Mouse (Mus musculus) cerebellum, adult 9-11 months (tissue): ENCODE measurements around the gene Slc16a4.

Experiments used
- DNase-seq: peaks from one replicate; pipeline ENCODE4 v3.0.0; 2022

Slc16a4 gene

DNA sequence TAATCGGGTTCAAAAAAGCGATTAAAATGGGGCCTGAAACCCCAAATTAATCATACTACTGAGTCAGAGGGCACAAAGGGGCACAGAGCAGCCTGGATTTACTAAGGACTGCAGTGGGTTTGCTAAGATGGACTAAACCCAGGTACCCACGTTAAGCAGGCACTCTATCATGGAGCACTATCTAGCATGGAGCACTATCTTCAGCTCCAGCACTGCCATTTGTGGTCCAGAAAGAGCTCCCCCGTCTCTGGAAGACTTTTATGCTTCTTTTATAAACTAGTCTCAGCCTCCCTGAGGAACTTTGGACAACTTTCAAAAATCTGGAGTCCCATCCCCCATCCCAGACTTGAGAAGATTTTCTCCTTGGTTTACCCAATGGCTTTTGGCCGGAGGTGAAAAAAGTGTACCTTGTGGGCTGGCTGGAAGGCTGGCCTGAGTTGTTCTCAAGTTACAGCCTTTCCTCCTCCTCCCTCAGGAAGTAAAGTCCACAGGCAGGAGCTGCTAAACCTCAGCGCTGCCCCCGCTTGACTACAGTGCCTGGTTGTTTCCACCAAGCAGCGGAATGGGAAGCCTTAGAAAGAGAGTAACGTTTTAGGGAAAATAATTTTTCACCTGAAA is at the start of gene Slc16a4:
Gene Slc16a4 (plus strand): TSS at position 467 of the 618 bp plus-strand sequence.
- no peak for DNase-seq

DNA sequence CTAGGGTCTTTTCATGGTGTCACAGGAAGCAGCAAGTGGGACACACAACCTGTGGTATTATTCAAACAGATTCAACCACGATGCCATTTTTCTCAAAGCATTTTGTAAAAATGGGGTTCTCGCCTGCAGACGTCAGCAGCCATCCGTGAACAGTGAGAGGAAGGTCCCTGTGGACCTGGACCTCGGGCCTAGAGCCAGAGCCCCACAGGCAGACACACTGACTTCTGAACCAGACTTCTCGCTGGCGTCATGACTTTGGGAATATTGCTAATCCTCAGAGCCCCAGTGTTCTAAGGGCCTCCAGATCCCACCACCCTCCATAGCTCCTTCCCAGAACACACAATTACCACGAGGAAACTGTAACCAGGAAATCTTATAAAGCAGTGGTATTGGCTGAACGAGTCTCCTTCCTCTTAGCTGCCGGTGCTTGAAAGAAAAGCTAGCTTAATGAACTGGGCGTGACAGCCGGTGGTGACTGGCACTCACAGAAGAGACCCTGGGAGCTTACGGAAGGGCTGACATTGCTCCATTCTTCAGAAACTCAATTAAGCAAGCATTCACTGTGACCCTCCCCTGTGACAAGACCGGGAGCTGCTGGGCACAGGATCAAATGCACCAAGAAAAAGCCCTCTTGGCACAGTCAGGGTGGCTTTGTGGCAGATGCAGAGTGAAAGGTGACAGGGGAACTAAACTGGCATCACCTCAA is 49.5 kb upstream of the Slc16a4 start:
- DNase-seq, result no peak

DNA sequence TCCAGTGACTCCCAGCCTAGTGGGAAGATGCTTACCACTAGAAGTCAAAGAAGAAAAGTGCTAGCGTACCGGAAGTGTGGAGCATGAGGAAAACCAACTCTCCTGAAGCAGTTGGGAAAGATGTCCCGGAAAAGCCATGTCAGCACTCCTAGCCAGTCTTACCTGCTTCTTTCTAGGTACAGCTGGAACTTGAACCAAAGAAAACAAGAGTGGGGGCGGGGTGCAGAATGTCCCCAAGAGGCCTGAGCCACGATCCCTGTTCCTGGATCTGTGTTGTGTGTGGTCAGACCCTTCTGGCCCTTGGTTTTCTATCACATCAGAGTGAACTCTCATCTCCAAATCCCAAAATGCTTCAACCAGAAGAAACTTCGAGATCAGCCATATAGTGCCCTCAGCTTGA is 44.2 kb upstream of the Slc16a4 start:
- DNase-seq, result no peak

DNA sequence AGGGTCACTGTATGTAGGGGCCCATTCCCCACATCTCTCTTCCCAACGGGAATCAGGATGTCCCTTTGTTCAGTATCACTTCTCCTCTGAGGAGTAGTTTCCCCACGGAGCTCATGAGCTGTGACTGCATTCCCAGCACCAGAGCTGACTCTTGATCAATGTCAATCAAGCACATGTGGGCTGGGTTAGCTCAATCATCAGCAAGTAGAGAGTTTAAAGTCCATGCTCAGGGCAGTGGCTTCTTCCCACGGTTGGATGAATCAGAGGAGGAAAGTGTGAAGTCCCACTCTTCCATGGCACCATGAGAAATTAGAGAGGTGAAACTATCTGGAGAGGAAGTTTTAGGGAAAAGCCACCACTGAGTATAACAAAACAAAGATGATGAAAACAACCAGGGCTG is 42.0 kb upstream of the Slc16a4 start:
- no peak for DNase-seq

DNA sequence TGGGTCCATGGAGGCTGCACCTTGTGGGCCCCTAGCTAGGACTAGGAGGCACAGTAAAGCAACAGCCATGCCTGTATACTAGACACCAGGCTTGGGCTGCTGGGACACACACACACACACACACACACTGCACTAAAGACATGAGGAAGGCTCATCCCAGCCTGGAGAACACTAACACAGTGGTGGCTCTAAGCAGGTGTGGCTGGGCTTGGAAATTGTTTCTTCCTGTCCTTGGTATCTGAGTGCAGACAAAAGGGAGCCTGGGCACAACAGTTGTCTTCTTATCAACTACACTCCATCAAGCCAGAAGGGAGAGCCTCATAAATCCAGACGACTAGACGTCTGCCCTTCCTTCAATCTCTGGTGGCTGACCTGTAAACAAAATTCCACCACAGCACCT is 40.7 kb upstream of the Slc16a4 start:
- no peak for DNase-seq

DNA sequence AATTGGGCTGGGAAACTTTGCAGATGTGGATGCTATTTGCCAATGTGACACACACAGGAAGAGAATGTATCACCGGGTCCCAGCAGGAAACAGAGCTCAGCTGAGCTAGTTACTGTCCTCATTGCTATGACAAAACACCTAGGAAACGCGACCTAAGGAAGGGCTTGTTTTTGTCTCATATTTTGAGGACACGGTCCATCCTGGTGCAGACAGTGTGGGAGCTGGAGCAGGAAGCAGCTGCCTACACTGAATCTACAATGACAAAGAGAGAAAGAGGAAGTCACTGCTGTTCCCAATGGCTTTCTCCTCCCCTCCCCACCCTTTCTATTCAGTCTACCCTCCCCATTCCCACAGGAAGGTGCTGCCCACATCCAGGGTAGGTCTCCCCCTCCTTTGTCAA is 39.0 kb upstream of the Slc16a4 start:
- no peak for DNase-seq

DNA sequence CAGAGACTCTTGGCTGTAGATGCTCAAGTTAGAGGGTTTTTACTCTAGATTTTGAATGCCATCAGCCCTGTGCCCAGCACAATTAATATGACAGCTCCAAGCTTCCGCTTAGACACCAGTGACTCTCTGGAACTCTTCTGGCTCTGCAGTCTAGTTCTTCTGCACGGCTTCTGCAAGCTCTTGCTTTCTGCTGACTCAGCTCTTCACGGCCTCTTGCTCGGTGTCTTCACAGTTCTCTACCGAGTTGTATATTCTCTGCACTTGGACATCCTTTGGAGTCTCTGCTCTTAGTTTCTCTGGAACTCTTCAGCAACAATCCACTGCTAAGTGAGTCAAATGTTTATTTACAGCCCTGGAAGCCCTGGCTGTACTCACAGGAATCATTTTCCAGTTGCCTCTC is 37.1 kb upstream of the Slc16a4 start:
- no peak for DNase-seq

DNA sequence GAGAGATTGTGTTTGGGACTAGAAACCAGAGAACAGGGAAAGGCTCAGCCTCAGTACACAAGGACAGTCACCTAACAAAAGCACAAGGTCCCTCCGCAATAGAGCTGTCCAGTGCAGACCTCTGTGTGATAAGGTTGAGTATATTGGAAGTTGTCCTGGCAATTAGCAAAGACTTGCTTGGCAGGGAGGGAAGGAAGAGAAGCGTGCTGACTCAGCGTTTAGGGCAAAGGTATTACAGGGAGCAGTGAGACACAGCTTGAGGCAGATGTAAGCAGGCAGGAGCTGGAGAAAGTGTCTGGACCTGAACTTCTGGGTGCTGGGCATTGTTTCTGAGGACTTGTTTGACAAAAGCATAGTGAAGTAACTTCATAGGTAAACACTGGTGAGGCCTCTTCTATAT is 35.0 kb upstream of the Slc16a4 start:
- no peak for DNase-seq

DNA sequence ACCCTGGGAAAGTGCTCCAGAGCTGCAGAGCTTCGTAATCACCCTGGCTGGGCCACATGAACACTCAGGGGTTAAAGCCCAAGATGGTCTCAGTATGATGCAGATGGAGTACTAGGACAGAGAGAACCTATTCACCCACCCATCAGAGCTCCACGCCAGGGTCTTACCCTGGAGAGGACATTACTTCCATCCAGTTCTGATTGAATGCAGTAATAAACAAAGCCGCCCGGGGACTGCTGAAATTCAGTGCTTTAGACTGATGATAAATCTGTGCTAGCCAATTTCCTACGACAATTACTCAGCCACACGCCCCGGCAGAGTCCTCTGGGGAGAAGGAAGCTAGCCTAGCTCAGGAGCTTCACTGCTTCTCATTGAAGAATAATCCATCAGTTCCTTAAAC is 34.3 kb upstream of the Slc16a4 start:
- no peak for DNase-seq

DNA sequence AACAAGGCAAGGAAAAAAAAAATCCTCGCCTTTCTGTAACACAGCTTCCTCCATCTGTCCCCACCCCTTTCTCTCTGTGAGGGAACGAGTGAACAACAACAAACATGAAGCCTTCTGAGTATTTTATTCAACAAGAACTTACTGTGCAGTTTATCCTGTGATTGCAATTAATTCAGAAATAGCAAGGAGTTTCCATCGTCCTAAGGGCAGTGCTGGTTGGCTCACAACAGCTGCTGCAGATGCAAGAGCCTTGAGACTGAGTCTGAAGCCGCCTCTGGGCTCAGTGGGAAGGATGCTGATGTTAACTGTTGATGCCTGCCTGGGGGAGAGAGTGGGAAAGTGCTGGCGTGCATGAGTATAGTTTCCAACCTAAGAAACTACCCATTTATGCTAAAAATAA is 33.1 kb upstream of the Slc16a4 start:
- no peak for DNase-seq

DNA sequence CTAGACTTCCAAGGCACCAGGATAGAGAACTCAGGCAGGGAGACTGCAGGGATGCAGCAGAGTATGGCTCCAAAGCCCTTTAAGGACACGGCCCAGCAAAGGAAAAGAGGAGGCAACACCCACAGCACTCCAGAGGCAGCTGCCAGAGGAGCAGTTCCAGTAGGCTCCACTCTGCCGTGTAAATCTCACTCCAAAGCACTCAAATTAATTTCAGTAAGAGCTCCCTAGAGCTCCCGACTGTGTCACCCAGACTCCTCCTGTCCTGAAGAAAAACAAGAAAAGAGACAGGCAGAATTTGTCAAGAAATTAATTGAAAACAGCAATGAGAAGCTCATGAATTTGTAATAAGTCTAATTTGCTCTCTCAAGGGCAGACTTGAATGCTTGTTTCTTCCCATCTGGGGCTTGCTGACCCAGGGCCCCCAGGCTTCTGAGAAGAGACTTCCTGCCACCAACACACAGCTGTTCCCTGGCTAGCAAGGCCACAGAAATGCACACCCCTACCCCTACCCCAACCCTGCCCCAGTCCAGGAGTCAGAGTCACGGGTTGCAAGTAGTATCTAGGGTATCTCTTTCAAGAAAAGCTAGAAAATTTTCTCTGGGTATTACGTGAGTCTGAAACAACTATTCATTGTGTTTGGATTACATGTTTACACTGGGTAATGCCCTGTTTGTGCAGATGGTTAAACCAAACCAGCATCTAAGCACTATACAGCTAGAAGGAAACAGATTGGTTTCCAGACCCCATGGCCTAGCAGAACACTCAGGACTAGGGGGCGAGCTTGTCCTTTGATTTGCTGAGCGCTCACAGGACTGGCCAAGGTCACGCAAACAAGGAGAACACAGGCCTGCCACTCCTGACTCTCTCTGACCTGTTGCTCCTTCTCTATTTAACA is 29.8 kb upstream of the Slc16a4 start:
- no peak for DNase-seq

DNA sequence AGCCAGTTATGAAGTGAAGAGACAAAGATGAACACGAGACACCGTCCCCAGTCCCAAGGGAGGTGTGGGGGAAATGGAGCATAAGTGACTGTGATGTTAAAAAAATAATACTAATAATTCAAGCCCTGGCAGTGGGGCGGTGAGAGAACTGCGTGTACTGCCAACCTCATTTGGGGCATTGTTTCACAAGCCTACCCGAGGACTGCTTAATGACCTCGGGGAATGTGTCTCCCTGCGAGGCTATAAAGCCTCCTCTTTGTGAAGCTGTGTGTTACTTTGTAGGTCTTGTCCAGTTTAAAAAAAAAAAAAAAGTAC is 29.2 kb upstream of the Slc16a4 start:
- DNase-seq, result no peak

DNA sequence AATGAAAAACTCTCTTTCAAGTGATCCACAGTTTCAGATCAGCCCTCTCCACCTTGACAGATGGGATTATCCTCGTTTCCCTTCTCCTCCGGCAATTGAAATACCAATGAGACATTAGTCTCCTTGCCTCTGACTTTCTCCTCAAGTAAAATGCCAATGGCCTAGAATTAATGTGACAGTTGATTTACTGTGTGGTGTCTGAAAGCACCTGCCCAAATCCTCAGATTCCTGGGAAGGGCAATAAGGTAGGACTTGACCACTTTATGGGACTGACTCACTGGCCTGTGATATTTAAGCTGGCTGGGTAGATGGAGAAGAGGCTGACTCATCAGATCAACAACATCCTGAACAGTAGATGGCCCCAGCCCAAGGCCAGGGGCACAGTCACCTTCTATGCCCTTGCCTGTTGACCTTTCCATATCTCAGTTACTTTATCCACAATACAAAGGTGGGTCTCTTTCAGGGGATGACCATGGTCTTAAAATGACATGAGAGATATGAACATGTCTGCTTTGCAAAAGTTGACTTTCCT is 24.1 kb upstream of the Slc16a4 start:
- DNase-seq, result no peak

DNA sequence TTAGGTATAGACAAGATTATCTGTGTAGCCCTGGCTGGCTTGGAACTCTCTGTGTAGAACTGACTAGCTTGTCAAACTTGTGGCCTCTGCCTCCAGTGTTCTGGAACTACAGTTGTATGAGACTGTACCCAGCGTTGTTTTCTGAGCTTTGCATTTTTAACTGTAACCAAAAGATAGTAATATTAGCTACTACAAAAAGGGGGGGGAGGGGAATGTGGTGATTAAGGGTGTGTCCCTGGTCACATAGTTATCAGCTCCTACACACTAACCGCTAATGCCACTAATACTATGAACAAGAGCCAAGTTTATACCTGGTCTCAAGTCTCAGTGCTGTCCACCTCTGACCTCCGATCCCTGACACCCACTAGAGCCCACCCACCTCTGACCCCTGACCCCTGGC is 18.6 kb upstream of the Slc16a4 start:
- DNase-seq, result no peak

DNA sequence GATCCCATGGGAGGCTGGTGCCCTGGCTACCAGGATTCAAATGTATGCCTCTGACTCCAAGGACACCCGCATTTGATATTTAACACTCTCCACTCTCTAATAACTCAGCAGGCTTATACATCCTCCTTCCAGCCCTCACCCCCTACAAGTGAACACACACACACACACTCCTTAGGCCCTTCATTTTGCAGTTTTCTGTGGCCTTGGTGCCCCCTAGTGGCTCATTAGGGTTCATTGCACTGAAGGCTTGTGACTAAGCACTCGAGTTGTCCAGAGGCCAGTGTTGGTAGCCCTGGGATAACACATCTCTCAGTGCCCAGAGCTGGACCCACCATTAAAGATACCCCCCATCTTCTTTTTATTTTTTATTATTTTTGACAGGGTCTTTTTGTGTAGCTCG is 17.2 kb upstream of the Slc16a4 start:
- DNase-seq, result peak; percentile 49

DNA sequence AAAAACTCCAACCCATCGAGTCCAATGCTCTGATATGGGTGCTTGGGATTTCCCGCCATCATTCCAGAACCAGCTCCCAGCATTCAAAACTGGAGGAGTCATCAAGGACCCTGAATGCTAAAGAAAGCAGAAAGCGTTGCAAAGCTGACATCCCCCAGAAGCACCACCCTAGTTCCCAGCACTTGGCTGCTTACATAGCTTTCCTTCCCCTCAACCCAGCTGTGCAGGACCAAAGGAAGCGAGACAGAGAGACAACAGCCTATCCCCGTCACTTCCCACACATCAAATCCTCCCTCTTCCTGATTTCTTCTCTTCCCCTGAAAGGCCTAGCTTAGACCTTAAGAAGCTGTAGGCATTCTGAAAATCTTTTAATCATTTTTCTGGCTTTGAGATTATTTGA is 15.7 kb upstream of the Slc16a4 start:
- DNase-seq, result no peak

DNA sequence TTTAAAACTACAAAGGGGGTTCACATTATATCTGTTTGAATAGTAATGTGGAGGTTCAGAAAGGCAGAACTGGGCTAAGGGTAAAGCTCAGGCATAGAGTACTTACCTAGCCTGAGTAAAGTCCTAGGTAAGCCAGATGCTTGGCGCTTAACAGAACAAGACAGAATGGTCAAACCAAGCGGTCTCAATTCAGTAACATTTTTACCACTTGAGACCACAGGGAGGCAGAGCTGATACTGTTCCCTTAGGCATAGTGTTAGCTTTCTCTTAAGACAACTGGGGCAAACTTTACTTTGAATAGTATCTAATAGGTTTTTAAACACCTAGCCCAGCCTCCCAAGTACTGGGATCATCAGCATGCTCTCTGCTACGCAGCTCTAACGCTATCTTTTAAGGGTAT is 15.0 kb upstream of the Slc16a4 start:
- DNase-seq, result no peak

DNA sequence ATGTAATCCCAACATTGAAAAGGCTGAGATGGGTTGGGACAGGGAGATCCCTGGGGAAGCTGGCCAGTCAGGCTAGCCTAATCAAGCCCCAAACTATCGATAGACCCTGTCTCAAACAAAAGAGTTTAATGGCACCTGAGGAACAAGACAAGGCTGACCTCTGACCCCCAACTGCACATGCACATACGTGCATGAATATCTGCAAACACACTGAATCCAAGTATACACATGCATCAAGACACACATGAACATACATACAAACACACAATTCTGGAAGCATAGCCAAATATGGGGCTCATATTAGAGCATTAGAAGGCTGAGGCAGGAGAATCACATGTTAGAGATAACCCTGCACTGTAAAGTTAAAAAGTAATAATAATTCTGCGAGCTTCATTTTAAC is 14.4 kb upstream of the Slc16a4 start:
- no peak for DNase-seq

DNA sequence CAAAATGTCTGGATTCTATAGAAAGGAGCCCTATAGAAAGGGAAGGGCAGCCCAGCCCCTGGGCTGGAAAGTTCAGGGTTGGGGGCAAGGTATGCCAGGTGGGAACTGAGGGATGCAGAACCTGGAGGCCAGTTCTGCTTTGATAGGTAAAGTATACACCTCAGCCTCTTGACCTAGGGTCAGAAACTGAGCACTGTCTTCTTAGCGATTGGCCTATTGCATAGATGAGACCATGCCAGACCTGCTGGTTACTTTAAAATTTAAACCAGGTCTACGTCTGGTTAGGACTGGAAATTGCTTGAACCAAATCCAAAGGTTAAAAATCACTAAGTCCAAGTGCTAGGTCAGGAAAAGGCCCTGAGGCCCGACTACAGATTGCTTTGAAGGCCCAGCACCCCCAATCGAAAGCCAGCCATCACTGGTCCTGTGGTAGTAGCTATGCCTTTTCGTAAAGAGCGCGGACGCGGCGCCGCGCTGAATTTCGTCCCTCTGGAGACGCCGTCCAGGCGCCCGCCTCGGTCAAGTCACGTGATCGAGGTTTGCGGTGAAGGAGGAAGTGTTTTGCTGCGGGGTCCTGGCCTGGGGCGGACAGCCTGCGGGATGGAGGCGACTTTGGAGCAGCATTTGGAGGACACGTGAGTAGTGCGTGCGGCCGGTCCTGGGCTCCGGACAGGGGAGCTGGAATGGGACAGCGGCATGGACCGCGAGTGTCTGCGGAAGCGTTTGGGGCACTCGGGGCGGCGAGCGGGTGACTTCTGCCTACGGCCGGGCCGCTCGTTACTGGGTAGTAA is 12.4 kb upstream of the Slc16a4 start, which contains the start of gene Lamtor5:
Gene Lamtor5 (plus strand): TSS at position 380 of the 791 bp plus-strand sequence.
- DNase-seq, result peak; percentile 92

DNA sequence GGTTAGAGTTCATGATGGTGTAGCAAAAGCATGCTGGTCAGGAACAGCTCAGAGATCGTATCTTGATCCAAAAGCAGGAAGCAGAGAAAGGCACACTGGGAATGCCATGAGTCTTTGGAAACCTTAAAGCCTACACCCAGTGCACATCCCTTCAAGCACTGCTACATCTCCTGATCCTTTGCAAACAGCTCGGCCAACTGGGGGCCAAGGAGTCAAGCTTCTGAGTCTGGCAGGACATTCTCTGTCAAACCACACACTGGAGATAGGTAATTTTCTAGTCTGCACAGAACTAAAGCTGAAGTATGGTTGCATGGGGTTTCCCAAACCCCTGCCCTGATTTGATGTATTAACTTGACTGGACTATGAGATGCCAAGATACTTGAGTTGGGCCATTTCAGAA is 4.9 kb upstream of the Slc16a4 start:
- no peak for DNase-seq

DNA sequence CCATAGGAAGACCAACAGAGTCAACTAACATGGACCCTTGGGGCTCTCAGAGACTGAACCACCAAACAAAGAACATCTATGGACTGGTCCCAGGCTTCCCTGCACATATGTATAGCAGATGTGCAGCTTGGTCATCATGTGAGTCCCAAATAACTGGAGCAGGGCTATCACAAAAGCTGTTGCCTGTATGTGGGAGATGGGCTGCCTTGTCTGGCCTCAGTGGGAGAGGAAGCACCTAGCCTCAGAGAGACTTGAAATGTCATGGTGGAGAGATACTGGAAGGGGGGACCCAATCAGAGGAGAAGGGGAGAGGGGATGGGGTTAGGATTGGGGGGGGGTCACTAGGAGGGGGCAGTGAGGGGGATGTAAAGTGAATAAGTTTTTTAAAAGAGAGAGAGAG is 3.7 kb upstream of the Slc16a4 start:
- no peak for DNase-seq

DNA sequence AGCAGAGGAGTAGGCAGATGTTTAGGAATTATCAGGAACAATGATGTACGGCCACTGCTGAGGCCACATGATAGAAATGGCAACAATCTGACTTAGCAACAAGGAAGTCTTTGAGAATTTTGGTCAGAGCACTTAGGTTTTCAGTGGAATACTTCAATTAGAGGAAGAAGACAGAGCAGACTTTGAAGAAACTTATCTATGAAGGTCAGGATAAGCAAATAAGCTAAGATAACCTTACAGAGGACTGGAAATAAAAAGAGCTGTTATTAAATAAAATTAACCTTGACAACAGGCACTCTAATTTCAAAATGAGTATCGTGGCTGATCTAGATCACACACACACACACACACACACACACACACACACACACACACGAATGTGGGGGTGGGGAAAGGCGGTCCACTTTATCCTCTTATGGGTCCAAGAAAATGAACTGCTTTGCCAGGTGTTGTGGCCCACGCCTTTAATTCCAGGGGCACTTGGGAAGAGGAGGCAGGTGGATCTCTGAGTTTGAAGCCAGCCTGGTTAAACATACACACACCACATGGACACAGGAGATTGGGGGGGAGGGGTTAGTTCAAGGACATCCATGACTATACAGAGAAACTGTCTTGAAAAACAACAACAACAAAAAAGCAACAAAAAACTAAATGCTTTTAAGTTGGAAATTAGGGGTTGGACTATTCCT is 4.8 kb downstream of the Slc16a4 start:
- no peak for DNase-seq
